Mouse (Mus musculus): ENCODE measurements around the gene 4930402H24Rik. TPM values are rescaled to one million over a fixed set of nuclear protein-coding genes. Genes with fewer than 3 reads are reported as not detected.

The 4930402H24Rik gene
- polyA plus RNA-seq, 1 experiment from 2014 or later: 13.3 TPM

- ATAC-seq: no peak
- WGBS (ENCODE audit: insufficient replicate concordance): 84% methylated on average over 7 of the region's 7 CpGs
- peaks cover 22% of the 10 kb centered on the region for H3K36me3 ChIP-seq
- no peak overlapping the region for H3K27ac ChIP-seq
- H3K9ac ChIP-seq: no peak overlapping the region
- H3K4me3 ChIP-seq: no peak overlapping the region
- no peak overlapping the region for H3K4me2 ChIP-seq
- H3K9me3 ChIP-seq (replicated peaks): no peaks in the 10 kb centered on the region
- no peaks in the 10 kb centered on the region for H3K4me1 ChIP-seq
- H3K27me3 ChIP-seq (replicated peaks): no peaks in the 10 kb centered on the region
These were observed 114.5 kb downstream of the 4930402H24Rik start for GRCm38 (mm10) chr2:130791722-130792121.

- Histone ChIP-seq H3K9me3 (replicated peaks) (no peaks in the 10 kb centered on the region), H3K27ac (no peak overlapping the region), H3K27me3 (replicated peaks) (no peaks in the 10 kb centered on the region), H3K9ac (no peak overlapping the region), H3K4me2 (no peak overlapping the region), H3K36me3 (peaks cover 29% of the 10 kb centered on the region), H3K4me1 (no peaks in the 10 kb centered on the region), H3K4me3 (no peak overlapping the region)
- 70% methylated on average over 6 of the region's 6 CpGs for WGBS (ENCODE audit: insufficient replicate concordance)
- no peak for ATAC-seq
These were observed 116.6 kb downstream of the 4930402H24Rik start for GRCm38 (mm10) chr2:130789642-130790041.

- Histone ChIP-seq H3K9me3 (replicated peaks) (no peaks in the 10 kb centered on the region), H3K4me3 (no peak overlapping the region), H3K4me2 (no peak overlapping the region), H3K27me3 (replicated peaks) (no peaks in the 10 kb centered on the region), H3K9ac (no peak overlapping the region), H3K4me1 (no peaks in the 10 kb centered on the region), H3K36me3 (peaks cover 33% of the 10 kb centered on the region), H3K27ac (no peak overlapping the region)
- no peak for ATAC-seq
- WGBS (ENCODE audit: insufficient replicate concordance): 69% methylated on average over 8 of the region's 8 CpGs
These were observed 117.2 kb downstream of the 4930402H24Rik start for GRCm38 (mm10) chr2:130789039-130789438.

- no peak overlapping the region for H3K9ac ChIP-seq
- H3K9me3 ChIP-seq (replicated peaks): no peaks in the 10 kb centered on the region
- WGBS (ENCODE audit: insufficient replicate concordance): 25% methylated on average over 3 of the region's 3 CpGs
- H3K4me2 ChIP-seq: no peak overlapping the region
- H3K27ac ChIP-seq: no peak overlapping the region
- H3K4me3 ChIP-seq: no peak overlapping the region
- no peak for ATAC-seq
- no peaks in the 10 kb centered on the region for H3K4me1 ChIP-seq
- peaks cover 29% of the 10 kb centered on the region for H3K36me3 ChIP-seq
- no peaks in the 10 kb centered on the region for H3K27me3 ChIP-seq (replicated peaks)
These were observed 121.3 kb downstream of the 4930402H24Rik start for GRCm38 (mm10) chr2:130784939-130785338.

- WGBS (ENCODE audit: insufficient replicate concordance): 66% methylated on average over 2 of the region's 2 CpGs
- peaks cover 50% of the 10 kb centered on the region for H3K36me3 ChIP-seq
These were observed 125.4 kb downstream of the 4930402H24Rik start for GRCm38 (mm10) chr2:130780615-130781303.

GRCm38 (mm10) chr2:130779935-130780334 is 126.3 kb downstream of the 4930402H24Rik start:
- Histone ChIP-seq H3K27ac (no peak overlapping the region), H3K9ac (no peak overlapping the region), H3K4me3 (no peak overlapping the region), H3K9me3 (replicated peaks) (no peaks in the 10 kb centered on the region), H3K4me2 (no peak overlapping the region), H3K27me3 (replicated peaks) (no peaks in the 10 kb centered on the region), H3K4me1 (no peaks in the 10 kb centered on the region), H3K36me3 (peaks cover 49% of the 10 kb centered on the region)
- no peak for ATAC-seq
- 57% methylated on average over 1 of the region's 1 CpGs for WGBS (ENCODE audit: insufficient replicate concordance)

More at GRCm38 (mm10) chr2:130780615-130781303, 125.4 kb downstream of the 4930402H24Rik start:
- Histone ChIP-seq H3K27ac (no peak overlapping the region), H3K27me3 (replicated peaks) (no peaks in the 10 kb centered on the region), H3K4me1 (no peaks in the 10 kb centered on the region), H3K4me3 (no peak overlapping the region), H3K9ac (no peak overlapping the region), H3K4me2 (no peak overlapping the region), H3K9me3 (replicated peaks) (no peaks in the 10 kb centered on the region)
- ATAC-seq: no peak

- H3K9ac ChIP-seq: no peak overlapping the region
- ATAC-seq: no peak
- H3K36me3 ChIP-seq: peaks cover 38% of the 10 kb centered on the region
- no peak overlapping the region for H3K4me3 ChIP-seq
- 72% methylated on average over 7 of the region's 7 CpGs for WGBS (ENCODE audit: insufficient replicate concordance)
- no peaks in the 10 kb centered on the region for H3K27me3 ChIP-seq (replicated peaks)
- H3K4me2 ChIP-seq: no peak overlapping the region
- no peaks in the 10 kb centered on the region for H3K9me3 ChIP-seq (replicated peaks)
- no peak overlapping the region for H3K27ac ChIP-seq
- H3K4me1 ChIP-seq: no peaks in the 10 kb centered on the region
These were observed 129.6 kb downstream of the 4930402H24Rik start for GRCm38 (mm10) chr2:130776610-130777009.

- no peak for ATAC-seq
- Histone ChIP-seq H3K9ac (no peak overlapping the region), H3K27me3 (replicated peaks) (no peaks in the 10 kb centered on the region), H3K4me3 (no peak overlapping the region), H3K4me2 (no peak overlapping the region), H3K27ac (no peak overlapping the region), H3K4me1 (no peaks in the 10 kb centered on the region), H3K36me3 (peaks cover 49% of the 10 kb centered on the region), H3K9me3 (replicated peaks) (no peaks in the 10 kb centered on the region)
- 58% methylated on average over 2 of the region's 2 CpGs for WGBS (ENCODE audit: insufficient replicate concordance)
These were observed 138.7 kb downstream of the 4930402H24Rik start for GRCm38 (mm10) chr2:130767483-130767882.

GRCm38 (mm10) chr2:130765396-130765795 is 140.8 kb downstream of the 4930402H24Rik start:
- Histone ChIP-seq H3K27me3 (replicated peaks) (no peaks in the 10 kb centered on the region), H3K4me2 (no peak overlapping the region), H3K9ac (no peak overlapping the region), H3K4me1 (no peaks in the 10 kb centered on the region), H3K27ac (no peak overlapping the region), H3K4me3 (no peak overlapping the region), H3K36me3 (peaks cover 57% of the 10 kb centered on the region), H3K9me3 (replicated peaks) (no peaks in the 10 kb centered on the region)
- WGBS (ENCODE audit: insufficient replicate concordance): 77% methylated on average over 3 of the region's 3 CpGs
- ATAC-seq: no peak

GRCm38 (mm10) chr2:130760876-130761275 is 145.3 kb downstream of the 4930402H24Rik start:
- Histone ChIP-seq H3K27me3 (replicated peaks) (no peaks in the 10 kb centered on the region), H3K9ac (no peak overlapping the region), H3K4me2 (no peak overlapping the region), H3K36me3 (peaks cover 35% of the 10 kb centered on the region), H3K9me3 (replicated peaks) (no peaks in the 10 kb centered on the region), H3K27ac (no peak overlapping the region), H3K4me1 (no peaks in the 10 kb centered on the region), H3K4me3 (no peak overlapping the region)
- 82% methylated on average over 6 of the region's 6 CpGs for WGBS (ENCODE audit: insufficient replicate concordance)
- ATAC-seq: no peak

- Histone ChIP-seq H3K9me3 (replicated peaks) (no peaks in the 10 kb centered on the region), H3K4me2 (no peak overlapping the region), H3K36me3 (peaks cover 9% of the 10 kb centered on the region), H3K4me3 (no peak overlapping the region), H3K27ac (no peak overlapping the region), H3K4me1 (no peaks in the 10 kb centered on the region), H3K9ac (no peak overlapping the region), H3K27me3 (replicated peaks) (no peaks in the 10 kb centered on the region)
- 57% methylated on average over 7 of the region's 7 CpGs for WGBS (ENCODE audit: insufficient replicate concordance)
- no peak for ATAC-seq
These were observed 151.1 kb downstream of the 4930402H24Rik start for GRCm38 (mm10) chr2:130755061-130755607.

- WGBS (ENCODE audit: insufficient replicate concordance): 74% methylated on average over 3 of the region's 3 CpGs
- Histone ChIP-seq H3K9ac (no peak overlapping the region), H3K4me2 (no peak overlapping the region), H3K4me3 (no peak overlapping the region), H3K4me1 (no peaks in the 10 kb centered on the region), H3K9me3 (replicated peaks) (no peaks in the 10 kb centered on the region), H3K36me3 (peaks cover 9% of the 10 kb centered on the region), H3K27ac (no peak overlapping the region), H3K27me3 (replicated peaks) (no peaks in the 10 kb centered on the region)
- no peak for ATAC-seq
These were observed 151.6 kb downstream of the 4930402H24Rik start for GRCm38 (mm10) chr2:130754596-130754995.
